Mouse (Mus musculus) heart, postnatal 0 days (tissue): ENCODE data around the gene Enox1. TPM values are rescaled to one million over a fixed set of nuclear protein-coding genes. Genes with fewer than 3 reads are reported as not detected.

ENCODE experiments used
- ATAC-seq: fragments of 200-750 bp; cut with Nextera tagmentation; 2 replicates; pipeline ENCODE4 v1.8.0; 2017; ENCODE audit warnings: low read depth, moderate number of reproducible peaks, moderate library complexity; ENCODE audit not compliant: insufficient read depth
- DNase-seq: peaks from one replicate; pipeline ENCODE4 v3.0.0-alpha.2; 2016; ENCODE audit warnings: low spot score
- H3K27ac ChIP-seq: fragments of 300-500 bp; sonication (generic); 2 replicates; pipeline ENCODE4 v1.5.1; 2014; ENCODE audit warnings: low read depth, mild to moderate bottlenecking
- H3K27me3 ChIP-seq: fragments of 300-500 bp; sonication (generic); 2 replicates; pipeline ENCODE4 v1.6.1; 2014; ENCODE audit warnings: low read length, mixed read lengths; ENCODE audit not compliant: control insufficient read depth, insufficient read depth
- H3K36me3 ChIP-seq: fragments of 300-500 bp; sonication (generic); replicated peaks from 2 replicates; pipeline ENCODE4 v1.6.1; 2014; ENCODE audit warnings: low read length, mixed read lengths; ENCODE audit not compliant: control insufficient read depth, insufficient read depth
- H3K4me1 ChIP-seq: fragments of 300-500 bp; sonication (generic); 2 replicates; pipeline ENCODE4 v1.6.1; 2014; ENCODE audit warnings: antibody characterized with exemption; ENCODE audit not compliant: control insufficient read depth, insufficient read depth
- H3K4me2 ChIP-seq: fragments of 300-500 bp; sonication (generic); 2 replicates; pipeline ENCODE4 v1.6.1; 2014; ENCODE audit warnings: low read depth, mild to moderate bottlenecking, low read length, moderate library complexity
- H3K4me3 ChIP-seq: fragments of 300-500 bp; sonication (generic); 2 replicates; pipeline ENCODE4 v1.5.1; 2014; ENCODE audit warnings: low read depth, low read length
- H3K9ac ChIP-seq: fragments of 300-500 bp; sonication (generic); replicated peaks from 2 replicates; pipeline ENCODE4 v1.6.1; 2014; ENCODE audit warnings: low read depth, low read length, mixed read lengths
- H3K9me3 ChIP-seq: fragments of 300-500 bp; sonication (generic); replicated peaks from 2 replicates; pipeline ENCODE4 v1.6.1; 2016; ENCODE audit warnings: low read length; ENCODE audit not compliant: control insufficient read depth
- CTCF ChIP-seq: IDR thresholded peaks from 2 replicates; pipeline ENCODE4 v1.5.1; 2016; ENCODE audit warnings: antibody characterized with exemption, control low read depth, low read depth
- EP300 ChIP-seq: IDR thresholded peaks from 2 replicates; pipeline ENCODE4 v1.6.1; 2016; ENCODE audit warnings: antibody characterized with exemption, low read depth
- WGBS: fragments of 180-500 bp; shearing (Covaris S2); extraction: QIAGEN DNeasy Blood & Tissue Kit; methylation state at CpG from one replicate; pipeline ENCODE4 v1.1.7; 2014; 5-methylcytosine and 5-hydroxymethylcytosine counted together
- polyA plus RNA-seq: library from polyadenylated mRNA; unstranded; fragments of >200 nt; fragmentation: Nextera tagmentation; extraction: Ambion mirVana; gene quantifications from 2 replicates; pipeline ENCODE4 v1.2.1, GENCODE M21; 2015
- total RNA-seq: library from RNA; depleted of rRNA; stranded (reverse); fragments of >200 nt; gene quantifications from 2 replicates; pipeline ENCODE4 v1.2.3, GENCODE M21; 2014; ENCODE audit warnings: low replicate concordance

Gene Enox1
- total and polyA plus RNA-seq, 2 experiments from 2014 or later: 0.83 to 2.6 TPM

- Histone ChIP-seq H3K9me3 (no peaks in the 10 kb centered on the region), H3K4me1 (peaks cover 38% of the 10 kb centered on the region), H3K9ac (no peak overlapping the region), H3K36me3 (no peaks in the 10 kb centered on the region), H3K27ac (no peak overlapping the region), H3K4me2 (no peak overlapping the region), H3K27me3 (no peaks in the 10 kb centered on the region), H3K4me3 (no peak overlapping the region)
- no peak for DNase-seq
- no peak for TF ChIP-seq EP300
- ATAC-seq: no peak
- WGBS: 70% methylated on average over 18 of the region's 18 CpGs
Observed at GRCm38 (mm10) chr14:77577481-77578251, 421.1 kb downstream of the Enox1 start.

- no peak for ATAC-seq
- peaks cover 38% of the 10 kb centered on the region for H3K4me1 ChIP-seq
- H3K4me3 ChIP-seq: no peak overlapping the region
- DNase-seq: no peak
- H3K27ac ChIP-seq: no peak overlapping the region
- TF ChIP-seq CTCF (no peak), EP300 (no peak)
- no peaks in the 10 kb centered on the region for H3K9me3 ChIP-seq
- WGBS: 39% methylated on average over 7 of the region's 7 CpGs
- no peaks in the 10 kb centered on the region for H3K36me3 ChIP-seq
- no peak overlapping the region for H3K9ac ChIP-seq
- H3K4me2 ChIP-seq: no peak overlapping the region
- no peaks in the 10 kb centered on the region for H3K27me3 ChIP-seq
Observed at GRCm38 (mm10) chr14:77578355-77578754, 421.8 kb downstream of the Enox1 start.

- TF ChIP-seq EP300: no peak
- no peak for TF ChIP-seq CTCF
- no peak overlapping the region for H3K4me3 ChIP-seq
- no peaks in the 10 kb centered on the region for H3K36me3 ChIP-seq
- 50% methylated on average over 14 of the region's 14 CpGs for WGBS
- peak overlapping the region; percentile 17; the same call in 1 of the 2 replicates for H3K4me2 ChIP-seq
- H3K27ac ChIP-seq: peak overlapping the region; percentile 80
- ATAC-seq (peak; percentile 65), DNase-seq (peak; percentile 61)
- no peak overlapping the region for H3K9ac ChIP-seq
- no peaks in the 10 kb centered on the region for H3K27me3 ChIP-seq
- peaks cover 35% of the 10 kb centered on the region for H3K4me1 ChIP-seq
- no peaks in the 10 kb centered on the region for H3K9me3 ChIP-seq
Observed at GRCm38 (mm10) chr14:77580106-77580936, 423.8 kb downstream of the Enox1 start.

DNA sequence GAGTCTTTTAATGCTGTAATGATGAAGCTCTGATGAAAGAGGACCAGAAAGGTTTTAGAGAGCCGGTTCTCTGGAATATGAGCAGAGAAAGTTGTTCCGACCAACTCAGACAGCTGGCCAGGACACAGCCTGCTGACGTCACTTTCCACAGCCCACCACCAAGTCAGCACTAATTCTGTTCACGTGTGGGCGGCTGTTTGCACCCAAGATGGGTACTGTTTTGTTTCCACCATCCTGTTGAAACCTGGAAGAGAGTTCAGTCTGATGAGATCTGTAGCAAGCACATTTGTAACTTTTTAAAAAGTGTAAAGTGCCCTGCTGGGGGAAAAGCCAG is 424.3 kb downstream of the Enox1 start:
- no peak overlapping the region for H3K9ac ChIP-seq
- H3K4me2 ChIP-seq: peak overlapping the region; percentile 17; the same call in 1 of the 2 replicates
- 14% methylated on average over 5 of the region's 5 CpGs for whole genome bisulfite sequencing
- no peak for DNase-seq
- H3K4me3 ChIP-seq: no peak overlapping the region
- no peaks in the 10 kb centered on the region for H3K36me3 ChIP-seq
- H3K27me3 ChIP-seq: no peaks in the 10 kb centered on the region
- H3K27ac ChIP-seq: peak overlapping the region; percentile 80
- ATAC-seq: 0 out of 2 replicates have a peak, but pooled peaks have one; percentile 9
- TF ChIP-seq CTCF: no peak
- no peaks in the 10 kb centered on the region for H3K9me3 ChIP-seq
- peaks cover 37% of the 10 kb centered on the region for H3K4me1 ChIP-seq

DNA sequence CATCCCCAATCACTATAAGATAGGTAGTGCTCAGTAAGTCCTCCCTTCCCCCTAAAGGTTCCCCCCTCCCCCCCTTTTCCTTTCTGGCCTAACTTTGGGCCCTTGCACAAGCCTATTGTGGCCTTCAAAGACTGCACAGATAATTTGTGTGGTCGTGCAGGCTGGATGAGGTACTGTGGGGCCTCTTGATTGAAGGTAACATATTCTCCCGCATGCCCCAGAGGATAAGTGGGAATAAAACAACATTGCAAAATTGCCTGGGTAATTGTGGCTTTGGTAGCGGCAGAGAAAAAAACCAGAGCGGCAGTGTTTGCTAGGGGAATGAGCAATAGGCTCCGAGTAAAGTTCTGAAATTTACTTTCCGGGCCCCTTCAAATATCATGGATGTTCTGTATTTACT is 425.1 kb downstream of the Enox1 start:
- Histone ChIP-seq H3K4me3 (no peak overlapping the region), H3K27me3 (no peaks in the 10 kb centered on the region), H3K36me3 (no peaks in the 10 kb centered on the region), H3K9ac (no peak overlapping the region), H3K27ac (peak overlapping the region; percentile 80), H3K4me2 (no peak overlapping the region), H3K9me3 (no peaks in the 10 kb centered on the region), H3K4me1 (peaks cover 42% of the 10 kb centered on the region)
- no peak for ATAC-seq
- WGBS: 77% methylated on average over 6 of the region's 6 CpGs
- DNase-seq: no peak
- TF ChIP-seq EP300 (no peak), CTCF (no peak)
